Mouse (Mus musculus): Measurements from ENCODE around the gene Fbp1.
A peak's percentile ranks its signal among the peaks of the same experiment; 100 is the strongest.
"Not testable (repeated sequence)": the region's sequence is repeated elsewhere in the genome, so short reads cannot be mapped to it uniquely, and the experiment has no call there.

Gene Fbp1

DNA sequence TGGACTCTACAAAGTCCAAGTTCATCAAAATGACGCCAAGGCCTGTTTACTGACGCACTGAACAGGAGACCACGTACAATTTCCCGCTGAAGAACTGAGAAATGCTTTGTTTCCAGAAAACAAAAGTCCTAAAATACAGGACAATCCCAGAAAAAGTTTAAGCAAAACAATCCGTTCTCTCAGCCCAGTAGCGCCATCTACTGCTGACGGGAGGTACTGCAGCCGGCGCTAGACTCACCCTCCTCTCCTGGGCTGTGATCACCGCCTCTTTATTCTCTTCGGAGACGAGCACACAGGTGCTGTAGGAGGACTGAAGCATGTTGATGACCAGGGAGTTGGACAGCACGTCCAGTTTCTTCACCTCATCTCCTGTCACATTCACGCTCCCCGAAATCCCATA is 33.4 kb downstream of the Fbp1 start:
- peak; percentile 46 for DNase-seq (ENCODE audit: low read depth, low spot score)

DNA sequence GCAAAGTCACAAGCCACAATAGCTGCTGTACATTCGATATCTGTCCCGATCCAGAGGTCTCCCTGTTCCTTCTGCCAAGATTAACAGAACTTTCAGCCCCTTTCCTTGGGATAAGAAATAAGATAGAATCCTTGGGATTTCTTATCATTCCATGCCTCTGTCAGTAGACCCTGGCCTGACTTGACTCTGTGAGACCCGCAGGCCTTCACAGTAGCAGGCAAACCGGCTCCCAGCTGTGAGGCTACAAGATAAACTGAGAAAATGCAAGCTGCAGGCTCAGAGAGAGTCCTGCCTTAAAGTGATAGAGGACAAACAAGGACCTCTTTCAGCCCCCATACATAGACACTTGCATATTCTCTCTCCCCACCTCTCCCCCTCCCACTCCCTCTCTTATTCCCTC is 54.7 kb downstream of the Fbp1 start:
- no peak for DNase-seq (ENCODE audit: low read depth, low spot score)

DNA sequence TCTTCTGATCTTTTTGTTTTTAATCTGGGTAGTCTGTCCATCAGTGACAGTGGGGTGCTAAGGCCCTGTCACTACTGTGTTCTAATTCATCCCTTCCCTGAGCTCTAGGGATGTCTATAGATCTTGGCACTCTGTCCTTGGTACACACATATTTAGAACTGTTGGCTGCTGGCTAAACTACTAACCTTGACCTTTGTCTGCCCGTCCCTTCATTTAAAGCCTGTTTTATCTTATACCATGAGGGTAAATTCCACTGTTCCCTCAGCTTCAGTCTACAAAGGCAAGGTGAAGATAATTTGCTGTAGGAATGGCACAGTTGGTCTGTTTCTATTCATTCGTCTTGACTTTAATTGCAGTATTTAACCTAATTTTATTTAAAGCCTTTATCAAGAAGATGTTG is 55.8 kb downstream of the Fbp1 start:
- no peak for DNase-seq (ENCODE audit: low read depth, low spot score)

DNA sequence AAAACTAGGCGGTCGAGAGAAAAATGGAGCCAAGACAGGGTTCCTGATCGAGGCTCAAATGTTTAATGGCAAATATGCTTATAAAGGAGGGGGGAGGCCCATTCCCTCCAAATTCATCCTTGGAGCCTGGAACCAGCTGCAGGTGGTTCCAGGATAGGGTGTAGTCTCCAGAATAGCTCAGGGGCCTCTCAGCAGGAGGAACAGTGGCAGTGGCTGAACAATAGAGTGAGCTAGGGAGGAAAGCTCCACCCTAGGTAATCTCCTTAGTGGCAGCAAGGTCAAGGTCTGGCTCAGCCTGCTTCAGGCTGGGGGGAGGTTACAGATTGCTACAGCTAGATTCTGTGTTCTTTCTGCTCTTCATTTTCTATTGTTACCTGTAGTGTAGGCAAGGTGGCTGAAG is 72.4 kb downstream of the Fbp1 start:
- DNase-seq (ENCODE audit: low read depth, low spot score) = not testable (repeated sequence)
